Mouse (Mus musculus): Measurements from ENCODE around the gene Otogl. TPM values are rescaled to one million over a fixed set of nuclear protein-coding genes. Genes with fewer than 3 reads are reported as not detected.

The Otogl gene
- not detected for polyA plus RNA-seq (2017; shearing (Covaris generic))

DNA sequence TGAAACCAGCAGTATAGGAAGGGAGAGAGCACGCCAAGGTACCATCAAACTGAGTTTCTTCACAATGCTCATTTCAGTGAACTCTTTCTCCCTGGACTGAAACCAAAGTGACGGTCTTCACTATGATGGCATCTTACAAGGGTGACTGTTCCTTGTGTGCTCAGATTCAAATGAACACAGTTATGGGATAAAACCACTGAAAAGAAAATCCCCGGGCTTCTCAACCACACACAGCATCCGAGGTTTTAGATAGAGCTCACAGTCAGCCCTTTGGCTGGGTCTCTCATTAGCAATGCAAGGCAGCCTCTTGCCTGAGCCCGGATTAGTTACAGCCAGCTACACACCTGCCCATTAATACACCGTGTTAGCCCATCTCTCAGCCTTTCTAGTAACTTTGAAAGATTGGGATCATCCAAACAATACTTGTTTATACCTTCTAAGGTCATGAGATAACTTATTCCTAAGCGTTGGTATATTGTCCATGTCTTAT is at the start of gene Otogl:
Otogl (minus strand) TSS at position 51 of the 490 bp plus-strand sequence.

DNA sequence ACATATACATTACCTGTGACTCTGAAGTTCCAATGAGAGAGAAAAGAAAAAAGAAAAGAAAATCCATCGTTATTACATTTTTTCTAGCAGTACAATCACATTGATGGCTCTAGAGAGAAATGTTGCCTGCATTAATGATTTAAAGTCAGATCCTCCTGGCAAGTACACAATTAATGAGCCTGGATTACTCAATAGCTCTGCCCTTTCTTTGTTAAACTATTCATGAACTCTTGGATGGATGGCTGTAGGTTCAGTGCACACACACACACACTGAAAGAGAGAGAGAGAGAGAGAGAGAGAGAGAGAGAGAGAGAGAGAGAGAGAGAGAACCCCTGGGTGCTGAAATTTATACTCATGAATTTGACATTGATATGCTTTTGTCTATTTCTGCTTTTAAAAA is 192.1 kb downstream of the Otogl start, which contains the start of gene Ptprq:
Ptprq (minus strand) TSS at position 246 of the 400 bp plus-strand sequence.

Other genes with a start within 250 kb of the Otogl start
- not detected for gene Ptprq, start 192.1 kb downstream of the Otogl start, polyA plus RNA-seq (2017; shearing (Covaris generic))